Mouse (Mus musculus): ENCODE data around the gene Tlk1. TPM values are rescaled to one million over a fixed set of nuclear protein-coding genes. Genes with fewer than 3 reads are reported as not detected.

The Tlk1 gene
- polyA plus RNA-seq, 1 experiment from 2014 or later: 27.0 TPM

DNA sequence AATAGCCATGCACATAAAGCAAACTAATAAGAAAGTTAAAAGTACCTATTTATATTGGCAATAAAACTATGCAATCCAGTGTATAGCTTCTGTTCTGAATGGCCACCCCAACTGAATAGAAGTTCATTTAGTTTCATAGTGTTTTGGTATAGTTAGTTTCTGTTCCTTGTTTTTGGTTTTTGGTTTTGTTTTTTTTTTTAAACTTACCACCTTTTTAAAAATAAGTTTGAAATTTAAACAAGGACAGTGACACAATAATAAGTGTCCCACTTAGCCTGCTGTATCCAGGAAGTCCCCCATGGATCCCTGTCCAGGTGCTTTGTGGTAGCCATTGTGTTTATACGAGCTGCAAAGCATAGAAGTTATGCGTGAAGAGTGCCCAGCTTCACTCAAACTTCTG is 156.3 kb downstream of the Tlk1 start:
- Histone ChIP-seq H3K4me3 (replicated peaks) (no peak overlapping the region), H3K27me3 (no peaks in the 10 kb centered on the region), H3K36me3 (peaks cover 17% of the 10 kb centered on the region), H3K4me2 (no peak overlapping the region), H3K9me3 (replicated peaks) (no peaks in the 10 kb centered on the region), H3K9ac (no peak overlapping the region), H3K27ac (no peak overlapping the region), H3K4me1 (peaks cover 3% of the 10 kb centered on the region; the same call in 1 of the 2 replicates)
- no peak for ATAC-seq (replicated peaks; ENCODE audit: low FRiP score)
- 84% methylated on average over 2 of the region's 2 CpGs for WGBS

DNA sequence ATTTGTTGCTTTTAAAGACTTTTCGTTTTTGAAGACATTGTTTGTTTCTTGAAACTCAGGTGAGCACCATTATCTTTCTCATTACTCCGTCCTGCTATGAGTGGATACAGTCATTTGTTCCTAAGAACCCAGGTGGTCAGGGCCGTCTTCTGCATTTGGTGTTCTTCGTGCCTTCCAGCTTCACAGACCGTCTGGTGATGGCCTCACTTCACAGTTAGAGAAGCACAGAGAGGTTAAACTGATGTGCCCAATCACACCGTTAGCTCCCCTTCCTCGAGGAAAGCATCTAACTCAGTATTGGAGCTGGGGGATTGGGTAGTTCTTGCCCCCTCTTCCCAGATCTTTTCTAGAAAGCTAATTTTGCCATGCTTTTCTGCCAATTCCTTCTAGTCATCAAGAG is 158.5 kb downstream of the Tlk1 start:
- Histone ChIP-seq H3K9ac (no peak overlapping the region), H3K4me1 (peaks cover 19% of the 10 kb centered on the region), H3K27ac (no peak overlapping the region), H3K9me3 (replicated peaks) (no peaks in the 10 kb centered on the region), H3K4me3 (replicated peaks) (no peak overlapping the region), H3K4me2 (no peak overlapping the region), H3K27me3 (no peaks in the 10 kb centered on the region), H3K36me3 (peaks cover 21% of the 10 kb centered on the region)
- ATAC-seq (replicated peaks; ENCODE audit: low FRiP score): no peak
- WGBS: 87% methylated on average over 7 of the region's 7 CpGs

DNA sequence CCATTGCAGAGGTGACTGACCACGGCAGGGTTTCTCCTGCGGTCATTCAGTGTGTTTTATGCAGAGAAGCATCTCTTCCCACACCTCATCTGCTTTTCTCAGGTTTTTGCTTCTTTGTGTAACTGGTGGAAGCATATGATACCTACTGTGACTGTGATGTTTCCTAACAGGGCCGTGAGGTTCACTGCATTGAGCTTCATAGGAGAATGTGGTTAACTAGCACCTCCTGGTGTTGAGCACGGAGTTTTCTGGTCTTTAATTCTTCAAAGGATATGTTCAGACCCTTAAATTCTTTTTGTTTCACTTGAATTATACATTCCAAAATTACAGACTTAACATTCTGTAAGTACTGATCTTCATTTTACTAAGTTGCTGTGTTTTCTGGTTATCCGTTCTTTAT is 161.8 kb downstream of the Tlk1 start:
- Histone ChIP-seq H3K9ac (no peak overlapping the region), H3K27ac (no peak overlapping the region), H3K4me1 (peaks cover 23% of the 10 kb centered on the region), H3K4me2 (no peak overlapping the region), H3K36me3 (peaks cover 21% of the 10 kb centered on the region), H3K4me3 (replicated peaks) (no peak overlapping the region), H3K27me3 (no peaks in the 10 kb centered on the region), H3K9me3 (replicated peaks) (no peaks in the 10 kb centered on the region)
- WGBS: 81% methylated on average over 5 of the region's 5 CpGs
- no peak for ATAC-seq (replicated peaks; ENCODE audit: low FRiP score)

Other genes starting within 250 kb of the Tlk1 start
- gene Gorasp2, start 164.2 kb downstream of the Tlk1 start, polyA plus RNA-seq (2015; fragmentation: Nextera tagmentation; extraction: Ambion mirVana): 171 and 175 TPM in 2 replicates
- 3.6 and 4.8 TPM in 2 replicates for gene Gm26558, start 163.6 kb downstream of the Tlk1 start, polyA plus RNA-seq (2015; fragmentation: Nextera tagmentation; extraction: Ambion mirVana)
- 33.2 and 35.8 TPM in 2 replicates for gene Dcaf17, start 229.6 kb upstream of the Tlk1 start, polyA plus RNA-seq (2015; fragmentation: Nextera tagmentation; extraction: Ambion mirVana)
- 17.5 and 19.5 TPM in 2 replicates for gene Mettl8, start 229.9 kb upstream of the Tlk1 start, polyA plus RNA-seq (2015; fragmentation: Nextera tagmentation; extraction: Ambion mirVana)